Mouse (Mus musculus): Measurements from ENCODE around the gene Swsap1. TPM values are rescaled to one million over a fixed set of nuclear protein-coding genes. Genes with fewer than 3 reads are reported as not detected.
A peak's percentile ranks its signal among the peaks of the same experiment; 100 is the strongest.

Swsap1 gene
- total RNA-seq, 2 experiments from 2014 or later: 4.3 to 6.5 TPM

DNA sequence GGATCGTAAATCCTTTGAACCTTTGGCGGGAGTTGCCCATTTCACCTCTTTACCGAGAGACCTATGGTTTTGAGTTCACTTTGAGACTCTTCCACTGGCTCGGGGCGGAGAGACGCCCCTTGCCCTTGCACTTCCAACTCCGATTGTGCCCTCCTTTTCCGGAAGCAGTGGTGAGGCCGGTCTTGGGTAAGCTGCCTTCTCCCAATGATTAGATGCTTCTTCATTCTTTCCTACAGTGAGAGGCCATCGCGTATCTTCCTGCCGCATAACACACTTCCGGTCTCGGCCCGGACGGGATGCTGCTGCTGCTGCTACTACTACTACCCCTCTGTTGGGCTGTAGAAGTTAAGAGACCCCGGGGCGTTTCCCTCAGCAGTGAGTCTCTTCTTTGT is 47.6 kb downstream of the Swsap1 start:
- ATAC-seq (ENCODE audit: poor library complexity, severe bottlenecking): peak; percentile 30

DNA sequence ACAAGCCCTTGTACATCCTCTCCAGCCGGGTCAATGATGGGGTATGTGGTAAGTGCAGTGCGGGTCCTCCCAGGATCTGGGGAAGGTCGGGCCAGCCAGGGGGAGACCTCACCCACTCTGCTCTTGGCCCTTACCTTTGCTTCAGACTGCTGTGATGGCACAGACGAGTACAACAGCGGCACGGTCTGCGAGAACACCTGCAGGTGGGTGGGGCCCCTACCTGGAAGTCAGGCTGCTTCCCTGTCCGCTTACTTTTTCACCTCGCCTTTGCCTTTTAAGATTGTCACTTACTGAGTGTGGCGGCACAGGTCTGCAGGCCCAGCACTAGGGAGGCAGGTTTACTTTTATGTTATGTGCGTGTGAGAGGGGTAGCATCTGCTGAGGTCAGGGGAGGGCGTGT is 49.0 kb downstream of the Swsap1 start:
- ATAC-seq (ENCODE audit: poor library complexity, severe bottlenecking): no peak

Other genes with a start within 250 kb of the Swsap1 start
- 23.8 and 25.6 TPM in 2 replicates for gene Ldlr, start 232.3 kb upstream of the Swsap1 start, total RNA-seq (2015)
- 50.1 and 51.5 TPM in 2 replicates for gene Ldlr, start 232.3 kb upstream of the Swsap1 start, total RNA-seq (2017)
- gene Spc24, start 195.5 kb upstream of the Swsap1 start, total RNA-seq (2015): 49.8 and 57.8 TPM in 2 replicates
- 127 and 156 TPM in 2 replicates for gene Spc24, start 195.5 kb upstream of the Swsap1 start, total RNA-seq (2017)
- gene Kank2, start 157.0 kb upstream of the Swsap1 start, total RNA-seq (2015): 0.73 and 1.2 TPM in 2 replicates
- gene Kank2, start 157.0 kb upstream of the Swsap1 start, total RNA-seq (2017): 0.49 and 1.1 TPM in 2 replicates
- gene Angptl8, start 120.2 kb upstream of the Swsap1 start, total RNA-seq (2015): 1.6 and 2.0 TPM in 2 replicates
- 3.3 TPM in 1 of 2 replicates, not detected in the other for gene Angptl8, start 120.2 kb upstream of the Swsap1 start, total RNA-seq (2017)
- 2.3 and 2.6 TPM in 2 replicates for gene Dock6, start 103.1 kb upstream of the Swsap1 start, total RNA-seq (2015)
- 1.3 and 1.5 TPM in 2 replicates for gene Dock6, start 103.1 kb upstream of the Swsap1 start, total RNA-seq (2017)
- 36.7 and 44.4 TPM in 2 replicates for gene Rab3d, start 37.6 kb upstream of the Swsap1 start, total RNA-seq (2015)
- gene Rab3d, start 37.6 kb upstream of the Swsap1 start, total RNA-seq (2017): 66.4 and 92.7 TPM in 2 replicates
- gene Ccdc159, start 28.3 kb upstream of the Swsap1 start, total RNA-seq (2015): 0.22 and 1.0 TPM in 2 replicates
- 0.53 TPM in 1 of 2 replicates, not detected in the other for gene Ccdc159, start 28.3 kb upstream of the Swsap1 start, total RNA-seq (2017)
- 40.9 and 48.2 TPM in 2 replicates for gene Tmem205, start 28.2 kb upstream of the Swsap1 start, total RNA-seq (2015)
- gene Tmem205, start 28.2 kb upstream of the Swsap1 start, total RNA-seq (2017): 8.0 and 14.1 TPM in 2 replicates
- gene Plppr2, start 18.7 kb upstream of the Swsap1 start, total RNA-seq (2015): 0.57 and 0.96 TPM in 2 replicates
- gene Plppr2, start 18.7 kb upstream of the Swsap1 start, total RNA-seq (2017): 0.65 TPM in 1 of 2 replicates, not detected in the other
- 0.45 and 0.84 TPM in 2 replicates for gene Epor, start 7.8 kb downstream of the Swsap1 start, total RNA-seq (2015)
- 0.28 and 1.2 TPM in 2 replicates for gene Epor, start 7.8 kb downstream of the Swsap1 start, total RNA-seq (2017)
- gene Rgl3, start 33.7 kb downstream of the Swsap1 start, total RNA-seq (2015): not detected in 2 replicates
- gene Rgl3, start 33.7 kb downstream of the Swsap1 start, total RNA-seq (2017): not detected in 2 replicates
- not detected in 2 replicates for gene Ccdc151, start 46.9 kb downstream of the Swsap1 start, total RNA-seq (2015)
- not detected in 2 replicates for gene Ccdc151, start 46.9 kb downstream of the Swsap1 start, total RNA-seq (2017)
- 25.4 and 28.8 TPM in 2 replicates for gene Prkcsh, start 47.1 kb downstream of the Swsap1 start, total RNA-seq (2015)
- 70.7 and 76.5 TPM in 2 replicates for gene Prkcsh, start 47.1 kb downstream of the Swsap1 start, total RNA-seq (2017)
- not detected in 2 replicates for gene Elavl3, start 96.3 kb downstream of the Swsap1 start, total RNA-seq (2015)
- gene Elavl3, start 96.3 kb downstream of the Swsap1 start, total RNA-seq (2017): not detected in 2 replicates
- not detected in 2 replicates for gene Gm49318, start 115.5 kb downstream of the Swsap1 start, total RNA-seq (2015)
- gene Gm49318, start 115.5 kb downstream of the Swsap1 start, total RNA-seq (2017): not detected in 2 replicates
- gene Zfp653, start 115.6 kb downstream of the Swsap1 start, total RNA-seq (2015): 4.4 and 6.1 TPM in 2 replicates
- 6.2 and 8.6 TPM in 2 replicates for gene Zfp653, start 115.6 kb downstream of the Swsap1 start, total RNA-seq (2017)
- gene Ecsit, start 129.7 kb downstream of the Swsap1 start, total RNA-seq (2015): 3.9 and 5.0 TPM in 2 replicates
- 10.8 and 11.1 TPM in 2 replicates for gene Ecsit, start 129.7 kb downstream of the Swsap1 start, total RNA-seq (2017)
- not detected in 2 replicates for gene Cnn1, start 143.5 kb downstream of the Swsap1 start, total RNA-seq (2015)
- not detected in 2 replicates for gene Cnn1, start 143.5 kb downstream of the Swsap1 start, total RNA-seq (2017)
- 85.2 and 95.7 TPM in 2 replicates for gene Elof1, start 161.4 kb downstream of the Swsap1 start, total RNA-seq (2015)
- gene Elof1, start 161.4 kb downstream of the Swsap1 start, total RNA-seq (2017): 29.7 and 42.0 TPM in 2 replicates
- gene Acp5, start 180.0 kb downstream of the Swsap1 start, total RNA-seq (2015): 5.5 and 10.9 TPM in 2 replicates
- gene Acp5, start 180.0 kb downstream of the Swsap1 start, total RNA-seq (2017): 4.4 and 6.6 TPM in 2 replicates
- 19.7 and 22.1 TPM in 2 replicates for gene Pigyl, start 201.1 kb downstream of the Swsap1 start, total RNA-seq (2015)
- 22.8 and 24.8 TPM in 2 replicates for gene Pigyl, start 201.1 kb downstream of the Swsap1 start, total RNA-seq (2017)
- not detected in 2 replicates for gene Zfp872, start 232.3 kb downstream of the Swsap1 start, total RNA-seq (2015)
- not detected in 2 replicates for gene Zfp872, start 232.3 kb downstream of the Swsap1 start, total RNA-seq (2017)